Mouse (Mus musculus): ENCODE data around the gene Zbtb20. TPM values are rescaled to one million over a fixed set of nuclear protein-coding genes. Genes with fewer than 3 reads are reported as not detected.

Zbtb20 gene
- total RNA-seq, 4 experiments from 2014 or later: 253 to 310 (median 284) TPM

GRCm38 (mm10) chr16:43355776-43356645, 480.3 kb downstream of the Zbtb20 start:
- no peak for DNase-seq (ENCODE audit: low spot score in 2 of 2)

GRCm38 (mm10) chr16:43359546-43359945, 483.9 kb downstream of the Zbtb20 start:
- no peak for DNase-seq (ENCODE audit: low spot score in 2 of 2)

- DNase-seq (ENCODE audit: low spot score in 2 of 2): no peak
These were observed 484.4 kb downstream of the Zbtb20 start for GRCm38 (mm10) chr16:43360112-43360511.

GRCm38 (mm10) chr16:43360838-43361480, 485.3 kb downstream of the Zbtb20 start:
- DNase-seq (ENCODE audit: low spot score in 2 of 2): no peak

- no peak for DNase-seq (ENCODE audit: low spot score in 2 of 2)
These were observed 487.1 kb downstream of the Zbtb20 start for GRCm38 (mm10) chr16:43362651-43363300.

- DNase-seq (ENCODE audit: low spot score in 2 of 2): no peak
These were observed 487.6 kb downstream of the Zbtb20 start for GRCm38 (mm10) chr16:43363316-43363715.

GRCm38 (mm10) chr16:43363751-43364515, 488.3 kb downstream of the Zbtb20 start:
- peak in 1 of 2 experiments; percentile 23 for DNase-seq (ENCODE audit: low spot score in 2 of 2)

- no peak for DNase-seq (ENCODE audit: low spot score in 2 of 2)
These were observed 488.8 kb downstream of the Zbtb20 start for GRCm38 (mm10) chr16:43364516-43364910.

- no peak for DNase-seq (ENCODE audit: low spot score in 2 of 2)
These were observed 489.6 kb downstream of the Zbtb20 start for GRCm38 (mm10) chr16:43365277-43365676.

GRCm38 (mm10) chr16:43370496-43371020, 494.9 kb downstream of the Zbtb20 start:
- DNase-seq (ENCODE audit: low spot score in 2 of 2): no peak

GRCm38 (mm10) chr16:43376782-43377181, 501.1 kb downstream of the Zbtb20 start:
- DNase-seq (ENCODE audit: low spot score in 2 of 2): no peak

GRCm38 (mm10) chr16:43379351-43380325, 504.0 kb downstream of the Zbtb20 start:
- DNase-seq (ENCODE audit: low spot score in 2 of 2): no peak

- no peak for DNase-seq (ENCODE audit: low spot score in 2 of 2)
These were observed 505.5 kb downstream of the Zbtb20 start for GRCm38 (mm10) chr16:43381183-43381582.

GRCm38 (mm10) chr16:43383149-43383740, 507.6 kb downstream of the Zbtb20 start:
- no peak for DNase-seq (ENCODE audit: low spot score in 2 of 2)

- DNase-seq (ENCODE audit: low spot score in 2 of 2): no peak
These were observed 509.4 kb downstream of the Zbtb20 start for GRCm38 (mm10) chr16:43384953-43385619.

- DNase-seq (ENCODE audit: low spot score in 2 of 2): no peak
These were observed 510.0 kb downstream of the Zbtb20 start for GRCm38 (mm10) chr16:43385620-43386210.

GRCm38 (mm10) chr16:43386426-43386825, 510.7 kb downstream of the Zbtb20 start:
- no peak for DNase-seq (ENCODE audit: low spot score in 2 of 2)

- no peak for DNase-seq (ENCODE audit: low spot score in 2 of 2)
These were observed 512.7 kb downstream of the Zbtb20 start for GRCm38 (mm10) chr16:43388389-43388788.

GRCm38 (mm10) chr16:43390387-43390786, 514.7 kb downstream of the Zbtb20 start:
- DNase-seq (ENCODE audit: low spot score in 2 of 2): no peak

Measured in layer of hippocampus, adult 8-10 months (tissue).